ENCODE assay signal across 27 mouse cellular contexts in the genomic region with DNA sequence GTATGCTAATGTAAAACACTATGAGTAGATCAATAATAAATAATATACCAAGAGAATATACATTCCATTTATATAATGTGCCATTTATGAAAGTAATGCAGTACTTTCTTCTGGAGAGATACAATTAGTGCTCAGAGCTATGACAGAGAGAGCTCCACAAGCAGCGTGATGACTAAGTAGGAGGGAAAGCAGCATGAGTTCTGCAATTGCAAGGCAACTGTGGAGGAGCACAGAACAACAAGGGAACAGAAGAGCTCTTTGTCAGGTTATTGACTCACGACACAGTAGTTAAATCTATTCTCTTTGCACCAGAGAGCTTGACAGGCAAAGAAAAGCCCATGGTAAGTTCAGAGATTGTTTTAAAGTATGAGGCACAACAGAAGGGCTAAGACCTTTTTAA.
A peak's percentile ranks its signal among the peaks of the same experiment; 100 is the strongest.
DNase-seq lines count a peak whose midpoint lies in the region; ATAC-seq lines count a peak whose summit lies in the region.
"Had no signal": no experiment of that assay in that cellular context is flagged by ENCODE, and none has a peak within 500 bp of the region (broad histone marks: within the 10 kb centered on the region; RNA-seq: fewer than 3 reads in every experiment).

No protein-coding gene starts in this region.

- DNase-seq in frontal cortex, adult 2 months (ENCODE audit: extremely low spot score in 1 of 2, low spot score in 1 of 2), result peak; percentile 12 to 36
- DNase-seq in frontal cortex, postnatal 25 days (ENCODE audit: low spot score in 2 of 2), result no peak
- no peak for DNase-seq in midbrain, embryonic 11.5 days (ENCODE audit: low spot score, missing footprints)
- DNase-seq in Muller cell, postnatal 12 days (ENCODE audit: inconsistent ontology term), result peak; percentile 78
- DNase-seq in mesoderm, embryonic 11.5 days (ENCODE audit: low read depth, low spot score), result peak; percentile 19
- DNase-seq: adrenal gland, postnatal 10 days; cerebellum, adult 11 months; cerebellum, adult 9-10 months; cerebellum, postnatal 36 days; gastrocnemius, postnatal 14 days; heart, postnatal 14 days; kidney, adult 8-10 months; kidney, postnatal 4 days; left cerebral cortex, postnatal 4 days; liver, postnatal 0 days; lung, postnatal 36 days had no signal

- H3K27me3 ChIP-seq in midbrain, embryonic 11.5 days (ENCODE audit: control insufficient read depth, insufficient read depth, low read length), result no peaks in the 10 kb centered on the region
- no peaks in the 10 kb centered on the region for H3K27me3 ChIP-seq in midbrain, embryonic 16.5 days (ENCODE audit: control insufficient read depth, insufficient read depth, low read depth, low read length)
- H3K27me3 ChIP-seq: CH12.LX; embryonic facial prominence, embryonic 15.5 days; forebrain, embryonic 13.5 days; intestine, embryonic 15.5 days; liver, embryonic 12.5 days; midbrain, embryonic 13.5 days had no signal

- WGBS in midbrain, embryonic 11.5 days, result 19% methylated on average over 2 of the region's 2 CpGs
- 9% methylated on average over 2 of the region's 2 CpGs for WGBS in midbrain, embryonic 16.5 days

- H3K4me3 ChIP-seq in midbrain, embryonic 11.5 days (ENCODE audit: low read depth, low read length), result no peak overlapping the region
- no peak overlapping the region for H3K4me3 ChIP-seq in midbrain, embryonic 16.5 days (ENCODE audit: low read depth, low read length)
- H3K4me3 ChIP-seq: embryonic facial prominence, embryonic 10.5 days; embryonic facial prominence, embryonic 15.5 days; forebrain, embryonic 13.5 days; hindbrain, embryonic 10.5 days; intestine, embryonic 15.5 days; liver, embryonic 12.5 days; midbrain, embryonic 13.5 days had no signal

- H3K4me1 ChIP-seq in midbrain, embryonic 11.5 days (ENCODE audit: control insufficient read depth, insufficient read depth, low read length), result peaks cover 2% of the 10 kb centered on the region; the same call in 1 of the 2 replicates
- no peaks in the 10 kb centered on the region; the same call in 1 of the 2 replicates for H3K4me1 ChIP-seq in midbrain, embryonic 16.5 days (ENCODE audit: control insufficient read depth, insufficient read depth, low read length)
- H3K4me1 ChIP-seq: embryonic facial prominence, embryonic 10.5 days; embryonic facial prominence, embryonic 15.5 days; forebrain, embryonic 13.5 days; intestine, embryonic 15.5 days; liver, embryonic 12.5 days had no signal

- ATAC-seq in midbrain, embryonic 11.5 days (ENCODE audit: low FRiP score), result peak; percentile 54
- ATAC-seq in midbrain, embryonic 16.5 days, result no peak
- ATAC-seq: forebrain, embryonic 13.5 days; hindbrain, postnatal 0 days; intestine, embryonic 15.5 days; liver, embryonic 12.5 days; liver, postnatal 0 days; midbrain, embryonic 13.5 days had no signal

- H3K27ac ChIP-seq in midbrain, embryonic 11.5 days (ENCODE audit: low read depth, low read length), result no peak overlapping the region
- H3K27ac ChIP-seq in midbrain, embryonic 16.5 days (ENCODE audit: low read length), result no peak overlapping the region
- H3K27ac ChIP-seq: embryonic facial prominence, embryonic 10.5 days; embryonic facial prominence, embryonic 15.5 days; forebrain, embryonic 13.5 days; hindbrain, embryonic 10.5 days; hindbrain, postnatal 0 days; intestine, embryonic 15.5 days; kidney, postnatal 0 days; liver, embryonic 12.5 days; midbrain, embryonic 13.5 days had no signal

- H3K4me2 ChIP-seq in midbrain, embryonic 11.5 days, result no peak overlapping the region
- H3K4me2 ChIP-seq in midbrain, embryonic 16.5 days (ENCODE audit: low read length), result no peak overlapping the region
- H3K4me2 ChIP-seq: embryonic facial prominence, embryonic 15.5 days; forebrain, embryonic 13.5 days; intestine, embryonic 15.5 days; liver, embryonic 12.5 days; midbrain, embryonic 13.5 days had no signal

- H3K9ac ChIP-seq in midbrain, embryonic 11.5 days (ENCODE audit: low read length), result no peak overlapping the region
- no peak overlapping the region for H3K9ac ChIP-seq in midbrain, embryonic 16.5 days (ENCODE audit: low read depth, low read length)
- H3K9ac ChIP-seq: embryonic facial prominence, embryonic 15.5 days; forebrain, embryonic 13.5 days; intestine, embryonic 15.5 days; liver, embryonic 12.5 days; liver, postnatal 0 days; midbrain, embryonic 13.5 days had no signal

- no peaks in the 10 kb centered on the region for H3K36me3 ChIP-seq in midbrain, embryonic 11.5 days (ENCODE audit: control insufficient read depth, insufficient read depth, low read length)
- H3K36me3 ChIP-seq in midbrain, embryonic 16.5 days (ENCODE audit: control insufficient read depth, insufficient read depth, low read length), result no peaks in the 10 kb centered on the region
- H3K36me3 ChIP-seq: embryonic facial prominence, embryonic 10.5 days; embryonic facial prominence, embryonic 15.5 days; hindbrain, embryonic 10.5 days; intestine, embryonic 15.5 days; liver, embryonic 12.5 days; midbrain, embryonic 13.5 days had no signal

- no peaks in the 10 kb centered on the region for H3K9me3 ChIP-seq in midbrain, embryonic 11.5 days (ENCODE audit: control insufficient read depth, low read length)
- H3K9me3 ChIP-seq in midbrain, embryonic 16.5 days (replicated peaks; ENCODE audit: control insufficient read depth, low read length, poor library complexity, severe bottlenecking), result no peaks in the 10 kb centered on the region
- H3K9me3 ChIP-seq: embryonic facial prominence, embryonic 10.5 days; embryonic facial prominence, embryonic 15.5 days; forebrain, embryonic 13.5 days; hindbrain, embryonic 10.5 days; intestine, embryonic 15.5 days; liver, embryonic 12.5 days; midbrain, embryonic 13.5 days had no signal

Comparison
In these comparisons a context has a peak if more than half of its experiments do, and no peak if none do; other contexts are left out.
1. DNase-seq: peak in frontal cortex, adult 2 months (2 of 2), Muller cell, postnatal 12 days (single experiment) and mesoderm, embryonic 11.5 days (single experiment); none in frontal cortex, postnatal 25 days (0 of 2) and midbrain, embryonic 11.5 days (single experiment).